Mouse (Mus musculus): ENCODE results near the gene Trmt1. TPM values are rescaled to one million over a fixed set of nuclear protein-coding genes. Genes with fewer than 3 reads are reported as not detected.
A peak's percentile ranks its signal among the peaks of the same experiment; 100 is the strongest.

Gene Trmt1
- polyA plus RNA-seq, 1 experiment from 2014 or later, result 82.3 TPM

DNA sequence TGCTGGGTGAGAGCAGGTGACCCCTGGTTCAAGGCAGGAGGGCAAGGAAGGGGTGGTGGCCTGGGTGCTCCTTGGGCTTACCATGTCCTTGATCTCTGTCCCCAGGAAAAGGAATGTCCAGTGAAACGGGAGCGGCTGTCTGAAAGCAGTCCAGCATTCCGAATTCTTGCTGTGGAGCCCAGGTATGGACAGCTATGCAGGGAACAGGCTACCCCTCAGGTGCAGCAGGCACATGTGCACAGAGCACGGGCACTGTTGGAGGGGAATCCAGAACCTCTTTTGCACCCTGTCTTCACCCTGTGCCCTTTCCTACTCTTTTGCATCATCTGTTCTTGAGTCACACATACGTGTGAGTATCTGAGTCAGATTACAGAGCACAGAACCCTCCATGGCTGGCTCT, 12.2 kb downstream of the Trmt1 start:
- 91% methylated on average over 5 of the region's 5 CpGs for WGBS
- Histone ChIP-seq H3K36me3 (ENCODE audit: control insufficient read depth, insufficient read depth, low read length) (peaks cover 52% of the 10 kb centered on the region), H3K4me2 (replicated peaks; ENCODE audit: low read depth, low read length) (no peak overlapping the region), H3K27ac (ENCODE audit: low read depth, low read length) (no peak overlapping the region), H3K9ac (ENCODE audit: low read depth, low read length) (no peak overlapping the region), H3K9me3 (ENCODE audit: control insufficient read depth, low read length) (no peaks in the 10 kb centered on the region), H3K4me1 (ENCODE audit: control insufficient read depth, insufficient read depth, low read length) (peaks cover 6% of the 10 kb centered on the region; the same call in 1 of the 2 replicates), H3K4me3 (ENCODE audit: low read length) (no peak overlapping the region), H3K27me3 (ENCODE audit: control insufficient read depth, insufficient read depth, low read length) (peaks cover 20% of the 10 kb centered on the region)
- no peak for ATAC-seq (ENCODE audit: low FRiP score, low TSS enrichment)

DNA sequence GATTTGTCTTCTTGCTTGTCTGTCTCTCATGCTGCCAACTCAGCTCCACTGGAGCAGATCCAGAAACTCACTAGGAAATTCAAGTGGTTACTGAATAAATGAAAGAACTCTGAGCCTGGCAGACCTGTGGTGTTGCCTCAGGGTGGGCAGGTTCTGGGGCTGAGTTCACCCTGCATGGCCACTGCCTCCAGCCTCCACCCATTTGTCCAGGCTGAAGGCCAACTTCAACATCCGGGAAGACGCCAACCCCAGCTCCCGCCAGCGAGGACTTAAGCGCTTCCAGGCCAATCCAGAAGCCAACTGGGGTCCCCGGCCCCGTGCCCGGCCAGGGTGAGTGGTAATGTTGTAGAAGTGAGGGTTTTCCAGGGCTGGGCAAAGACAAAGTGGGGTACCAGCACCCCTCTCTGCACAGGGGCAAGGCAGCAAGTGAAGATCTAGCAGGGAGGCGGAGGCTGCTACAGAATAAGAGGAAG, 12.9 kb downstream of the Trmt1 start:
- ATAC-seq (ENCODE audit: low FRiP score, low TSS enrichment), result no peak
- H3K27me3 ChIP-seq (ENCODE audit: control insufficient read depth, insufficient read depth, low read length), result peaks cover 27% of the 10 kb centered on the region
- no peak overlapping the region for H3K4me2 ChIP-seq (replicated peaks; ENCODE audit: low read depth, low read length)
- WGBS, result 92% methylated on average over 9 of the region's 9 CpGs
- H3K9me3 ChIP-seq (ENCODE audit: control insufficient read depth, low read length), result no peaks in the 10 kb centered on the region
- H3K27ac ChIP-seq (ENCODE audit: low read depth, low read length), result no peak overlapping the region
- H3K4me1 ChIP-seq (ENCODE audit: control insufficient read depth, insufficient read depth, low read length), result peaks cover 10% of the 10 kb centered on the region
- H3K9ac ChIP-seq (ENCODE audit: low read depth, low read length), result no peak overlapping the region
- H3K36me3 ChIP-seq (ENCODE audit: control insufficient read depth, insufficient read depth, low read length), result peaks cover 45% of the 10 kb centered on the region
- no peak overlapping the region for H3K4me3 ChIP-seq (ENCODE audit: low read length)

DNA sequence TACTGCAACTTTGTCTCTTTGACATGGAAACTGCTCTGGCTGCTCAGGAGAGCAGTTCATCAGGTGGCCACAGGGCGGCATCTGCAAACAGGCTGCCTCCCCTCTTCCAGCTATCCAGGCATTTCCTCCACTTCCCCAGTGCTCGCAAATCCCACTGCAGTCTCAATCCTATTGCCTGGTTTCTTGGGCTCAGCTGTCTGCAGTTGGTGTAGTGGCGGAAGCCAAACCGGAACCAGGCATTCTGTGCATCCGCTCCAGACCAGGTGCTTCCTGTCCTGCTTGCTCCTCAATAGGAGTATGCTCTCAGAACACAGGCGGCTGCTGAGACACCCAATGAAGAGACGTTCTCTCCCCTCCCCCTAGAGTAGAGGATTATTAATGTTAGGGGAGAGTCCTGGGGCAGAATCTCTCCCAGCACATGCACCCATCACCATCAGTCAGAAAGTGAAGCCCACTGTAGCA, 13.8 kb downstream of the Trmt1 start:
- Histone ChIP-seq H3K9me3 (ENCODE audit: control insufficient read depth, low read length) (no peaks in the 10 kb centered on the region), H3K27me3 (ENCODE audit: control insufficient read depth, insufficient read depth, low read length) (peaks cover 36% of the 10 kb centered on the region), H3K4me1 (ENCODE audit: control insufficient read depth, insufficient read depth, low read length) (peaks cover 17% of the 10 kb centered on the region), H3K9ac (ENCODE audit: low read depth, low read length) (no peak overlapping the region), H3K4me2 (replicated peaks; ENCODE audit: low read depth, low read length) (no peak overlapping the region), H3K4me3 (ENCODE audit: low read length) (no peak overlapping the region), H3K36me3 (ENCODE audit: control insufficient read depth, insufficient read depth, low read length) (peaks cover 44% of the 10 kb centered on the region), H3K27ac (ENCODE audit: low read depth, low read length) (peak overlapping the region; percentile 55; the same call in 1 of the 2 replicates)
- 69% methylated on average over 7 of the region's 7 CpGs for WGBS
- ATAC-seq (ENCODE audit: low FRiP score, low TSS enrichment), result peak; percentile 8

DNA sequence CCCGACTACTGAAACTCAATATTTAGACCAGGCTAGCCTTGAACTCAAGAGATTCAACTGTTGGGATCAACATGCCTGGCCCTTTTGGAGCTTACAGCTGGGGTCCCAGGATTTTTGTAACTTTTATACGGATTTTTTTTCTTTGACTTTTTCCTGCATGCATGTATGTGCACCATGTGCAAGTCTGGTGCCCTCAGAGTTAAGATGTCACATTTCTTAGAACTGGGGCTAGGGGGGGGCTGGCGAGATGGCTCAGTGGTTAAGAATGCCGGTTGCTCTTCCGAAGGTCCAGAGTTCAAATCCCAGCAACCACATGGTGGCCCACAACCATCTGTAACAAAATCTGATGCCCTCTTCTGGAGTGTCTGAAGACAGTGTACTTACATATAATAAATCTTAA, 14.4 kb downstream of the Trmt1 start:
- H3K4me2 ChIP-seq (replicated peaks; ENCODE audit: low read depth, low read length), result no peak overlapping the region
- peak overlapping the region; percentile 48; the same call in 1 of the 2 replicates for H3K27ac ChIP-seq (ENCODE audit: low read depth, low read length)
- WGBS, result 81% methylated on average over 5 of the region's 5 CpGs

DNA sequence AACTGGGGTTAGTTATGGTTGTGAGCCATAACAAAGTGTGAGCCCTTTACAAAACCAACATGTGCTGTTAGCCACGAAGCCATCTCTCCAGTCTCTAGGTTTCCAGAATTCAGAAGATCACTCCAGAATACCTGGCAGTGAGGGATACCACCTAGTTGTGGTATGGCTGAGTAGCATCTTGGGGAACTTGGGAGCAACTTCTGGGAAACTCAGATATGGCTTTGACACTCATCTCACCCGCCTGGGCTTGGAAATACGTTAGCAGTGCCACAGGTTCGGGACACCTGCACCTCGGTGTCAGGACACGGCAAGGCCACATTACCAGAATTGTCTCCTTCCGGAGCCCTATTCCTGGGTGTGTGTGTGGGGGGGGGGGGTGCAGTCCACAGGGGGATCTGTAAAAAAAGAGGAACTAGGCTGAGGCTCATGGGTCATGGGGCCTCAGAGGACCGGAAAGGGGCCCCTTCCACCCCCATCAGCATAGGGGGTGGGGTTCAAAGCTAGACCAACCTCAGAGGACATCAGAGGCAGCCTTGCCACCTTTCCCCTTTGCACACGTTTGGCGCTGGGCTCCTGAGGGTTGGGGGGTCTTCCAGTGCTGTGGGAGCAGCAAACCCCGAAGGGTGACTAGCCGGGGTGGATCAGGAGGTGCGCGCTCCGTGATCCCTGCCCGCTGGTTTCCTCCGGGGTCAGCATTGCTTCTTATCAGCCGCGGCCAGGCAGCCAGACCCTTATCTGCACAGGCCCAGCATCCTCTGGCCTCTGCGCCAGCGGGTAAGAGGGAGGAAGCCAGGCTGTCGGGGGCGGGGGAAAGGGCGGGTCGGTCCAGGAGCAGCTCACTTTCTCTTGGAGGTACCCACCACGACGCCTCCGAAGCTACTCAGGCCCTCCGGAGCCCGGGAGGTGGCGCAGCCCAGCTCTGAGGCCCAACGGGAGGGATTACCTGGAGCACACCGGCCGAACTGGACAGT, 15.1 kb downstream of the Trmt1 start, which contains the start of gene Lyl1:
Gene Lyl1 (plus strand): TSS at position 517 of the 971 bp plus-strand sequence.
- peak within 1 kb of the TSS; percentile 48; the same call in 1 of the 2 replicates for H3K27ac ChIP-seq (ENCODE audit: low read depth, low read length)
- peak within 1 kb of the TSS; percentile 31; the same call in 1 of the 2 replicates for H3K9ac ChIP-seq (ENCODE audit: low read depth, low read length)
- H3K36me3 ChIP-seq (ENCODE audit: control insufficient read depth, insufficient read depth, low read length), result peaks cover 33% of the 10 kb centered on the region
- peak within 1 kb of the TSS; percentile 24 for H3K4me2 ChIP-seq (replicated peaks; ENCODE audit: low read depth, low read length)
- ATAC-seq (ENCODE audit: low FRiP score, low TSS enrichment), result peak; percentile 28
- H3K27me3 ChIP-seq (ENCODE audit: control insufficient read depth, insufficient read depth, low read length), result peaks cover 47% of the 10 kb centered on the region
- WGBS, result 8% methylated on average over 34 of the region's 34 CpGs
- no peaks in the 10 kb centered on the region for H3K9me3 ChIP-seq (ENCODE audit: control insufficient read depth, low read length)
- peaks cover 24% of the 10 kb centered on the region for H3K4me1 ChIP-seq (ENCODE audit: control insufficient read depth, insufficient read depth, low read length)
- peak within 1 kb of the TSS; percentile 27 for H3K4me3 ChIP-seq (ENCODE audit: low read length)

More for the DNA sequence above, 14.4 kb downstream of the Trmt1 start:
- peaks cover 22% of the 10 kb centered on the region for H3K4me1 ChIP-seq (ENCODE audit: control insufficient read depth, insufficient read depth, low read length)
- ATAC-seq (ENCODE audit: low FRiP score, low TSS enrichment), result no peak
- no peaks in the 10 kb centered on the region for H3K9me3 ChIP-seq (ENCODE audit: control insufficient read depth, low read length)
- H3K27me3 ChIP-seq (ENCODE audit: control insufficient read depth, insufficient read depth, low read length), result peaks cover 42% of the 10 kb centered on the region
- H3K9ac ChIP-seq (ENCODE audit: low read depth, low read length), result no peak overlapping the region
- H3K36me3 ChIP-seq (ENCODE audit: control insufficient read depth, insufficient read depth, low read length), result peaks cover 38% of the 10 kb centered on the region
- no peak overlapping the region for H3K4me3 ChIP-seq (ENCODE audit: low read length)

DNA sequence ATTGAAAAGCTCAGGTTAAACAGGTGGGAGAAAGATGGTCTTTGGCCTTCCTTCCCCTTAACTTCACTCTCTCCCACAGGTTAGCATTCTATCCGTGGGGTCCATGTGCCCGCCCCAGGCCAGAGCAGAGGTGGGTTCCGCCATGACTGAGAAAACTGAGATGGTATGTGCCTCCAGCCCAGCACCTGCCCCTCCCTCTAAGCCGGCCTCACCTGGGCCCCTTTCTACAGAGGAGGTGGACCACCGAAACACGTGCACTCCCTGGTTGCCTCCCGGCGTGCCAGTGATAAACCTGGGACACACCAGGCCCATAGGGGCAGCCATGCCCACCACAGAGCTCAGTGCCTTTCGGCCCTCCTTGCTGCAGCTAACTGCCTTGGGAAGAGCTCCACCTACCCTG, 16.5 kb downstream of the Trmt1 start:
- no peak for ATAC-seq (ENCODE audit: low FRiP score, low TSS enrichment)
- WGBS, result 70% methylated on average over 9 of the region's 9 CpGs
- H3K4me3 ChIP-seq (ENCODE audit: low read length), result peak overlapping the region; percentile 27; the same call in 1 of the 2 replicates
- H3K9ac ChIP-seq (ENCODE audit: low read depth, low read length), result no peak overlapping the region
- H3K27ac ChIP-seq (ENCODE audit: low read depth, low read length), result no peak overlapping the region
- H3K27me3 ChIP-seq (ENCODE audit: control insufficient read depth, insufficient read depth, low read length), result peaks cover 60% of the 10 kb centered on the region
- H3K9me3 ChIP-seq (ENCODE audit: control insufficient read depth, low read length), result no peaks in the 10 kb centered on the region
- peaks cover 34% of the 10 kb centered on the region for H3K4me1 ChIP-seq (ENCODE audit: control insufficient read depth, insufficient read depth, low read length)
- peaks cover 21% of the 10 kb centered on the region for H3K36me3 ChIP-seq (ENCODE audit: control insufficient read depth, insufficient read depth, low read length)
- H3K4me2 ChIP-seq (replicated peaks; ENCODE audit: low read depth, low read length), result peak overlapping the region; percentile 24

DNA sequence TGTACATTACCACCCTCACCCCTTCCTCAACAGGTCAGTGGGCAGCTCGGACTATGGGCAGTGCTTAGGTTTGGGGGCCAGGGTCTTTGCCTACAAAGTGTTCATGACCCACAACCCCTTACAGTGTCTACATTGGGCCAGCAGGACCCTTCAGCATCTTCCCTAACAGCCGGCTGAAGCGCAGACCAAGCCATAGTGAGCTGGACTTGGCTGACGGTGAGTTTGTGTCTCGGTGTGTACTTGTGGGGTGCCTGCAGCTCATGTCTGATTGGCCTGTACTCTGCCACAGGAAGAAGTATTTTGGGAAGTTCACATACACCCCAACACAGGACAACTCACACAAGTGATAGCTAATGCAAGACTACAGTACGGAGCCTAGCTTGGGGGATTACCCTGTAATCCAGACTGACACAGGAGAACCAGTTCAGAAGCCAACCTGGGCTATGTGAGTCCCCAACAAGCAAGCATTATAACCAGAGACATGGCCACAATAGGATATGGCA, 16.9 kb downstream of the Trmt1 start:
- H3K9ac ChIP-seq (ENCODE audit: low read depth, low read length), result no peak overlapping the region
- no peak overlapping the region for H3K27ac ChIP-seq (ENCODE audit: low read depth, low read length)
- peaks cover 64% of the 10 kb centered on the region for H3K27me3 ChIP-seq (ENCODE audit: control insufficient read depth, insufficient read depth, low read length)
- no peak for ATAC-seq (ENCODE audit: low FRiP score, low TSS enrichment)
- no peak overlapping the region; the same call in 1 of the 2 replicates for H3K4me3 ChIP-seq (ENCODE audit: low read length)
- H3K9me3 ChIP-seq (ENCODE audit: control insufficient read depth, low read length), result no peaks in the 10 kb centered on the region
- H3K36me3 ChIP-seq (ENCODE audit: control insufficient read depth, insufficient read depth, low read length), result peaks cover 17% of the 10 kb centered on the region
- peak overlapping the region; percentile 17; the same call in 1 of the 2 replicates for H3K4me2 ChIP-seq (replicated peaks; ENCODE audit: low read depth, low read length)
- peaks cover 39% of the 10 kb centered on the region for H3K4me1 ChIP-seq (ENCODE audit: control insufficient read depth, insufficient read depth, low read length)
- 79% methylated on average over 6 of the region's 6 CpGs for whole genome bisulfite sequencing

DNA sequence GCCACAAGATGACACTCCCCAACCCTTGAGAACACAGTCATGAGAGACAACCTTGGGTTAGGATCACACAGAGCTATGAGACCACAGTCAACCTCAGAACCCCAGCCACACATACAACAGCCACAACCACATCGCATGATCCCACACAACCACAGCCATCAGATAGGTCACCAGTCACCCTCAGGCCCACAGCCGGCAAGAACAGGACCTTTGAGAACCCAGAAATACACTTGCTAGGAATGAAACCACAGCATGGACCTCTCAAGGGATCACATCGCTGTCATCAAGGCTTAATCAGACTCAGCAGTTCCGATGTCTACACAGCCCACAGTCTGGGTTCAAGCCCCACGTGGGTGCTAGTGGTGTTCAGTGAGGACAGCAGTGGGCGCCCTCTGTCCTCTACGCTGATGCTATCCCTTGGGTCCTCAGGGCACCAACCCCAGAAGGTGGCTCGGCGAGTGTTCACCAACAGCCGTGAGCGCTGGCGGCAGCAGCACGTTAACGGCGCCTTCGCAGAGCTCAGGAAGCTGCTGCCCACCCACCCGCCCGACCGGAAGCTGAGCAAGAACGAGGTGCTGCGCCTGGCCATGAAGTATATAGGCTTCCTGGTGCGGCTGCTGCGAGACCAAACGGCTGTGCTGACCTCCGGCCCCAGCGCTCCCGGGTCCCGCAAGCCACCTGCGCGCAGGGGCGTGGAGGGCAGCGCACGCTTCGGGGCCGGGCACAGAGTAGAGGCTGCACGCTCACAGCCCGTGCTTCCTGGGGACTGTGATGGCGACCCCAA, 17.6 kb downstream of the Trmt1 start:
- peak overlapping the region; percentile 42 for H3K4me2 ChIP-seq (replicated peaks; ENCODE audit: low read depth, low read length)
- peak overlapping the region; percentile 28 for H3K4me3 ChIP-seq (ENCODE audit: low read length)
- H3K27ac ChIP-seq (ENCODE audit: low read depth, low read length), result no peak overlapping the region
- 7% methylated on average over 38 of the region's 38 CpGs for WGBS
- H3K9me3 ChIP-seq (ENCODE audit: control insufficient read depth, low read length), result no peaks in the 10 kb centered on the region
- H3K4me1 ChIP-seq (ENCODE audit: control insufficient read depth, insufficient read depth, low read length), result peaks cover 43% of the 10 kb centered on the region
- peaks cover 71% of the 10 kb centered on the region for H3K27me3 ChIP-seq (ENCODE audit: control insufficient read depth, insufficient read depth, low read length)
- H3K36me3 ChIP-seq (ENCODE audit: control insufficient read depth, insufficient read depth, low read length), result peaks cover 10% of the 10 kb centered on the region
- ATAC-seq (ENCODE audit: low FRiP score, low TSS enrichment), result no peak
- H3K9ac ChIP-seq (ENCODE audit: low read depth, low read length), result peak overlapping the region; percentile 34

Data from kidney, embryonic 14.5 days (tissue).